Mouse (Mus musculus) E14TG2a.4 (cell line): Measurements from ENCODE around the gene Thg1l.

Experiments used
- H3K27me3 ChIP-seq: 2 replicates; pipeline ENCODE4 v1.6.1; 2014; ENCODE audit warnings: low read length, control low read depth; ENCODE audit not compliant: insufficient read depth
- H3K36me3 ChIP-seq: 2 replicates; pipeline ENCODE4 v1.6.1; 2014; ENCODE audit warnings: low read length, control low read depth; ENCODE audit not compliant: insufficient read depth
- H3K4me1 ChIP-seq: replicated peaks from 2 replicates; pipeline ENCODE4 v1.6.1; 2014; ENCODE audit warnings: low read depth, low read length, control low read depth
- H3K4me3 ChIP-seq: replicated peaks from 2 replicates; pipeline ENCODE4 v1.5.1; 2014; ENCODE audit warnings: mild to moderate bottlenecking, low read length
- H3K9me3 ChIP-seq: 2 replicates; pipeline ENCODE4 v1.6.1; 2014; ENCODE audit warnings: low read length, control low read depth
- CTCF ChIP-seq: conservative IDR thresholded peaks from 2 replicates; pipeline ENCODE4 v1.5.1; 2014; ENCODE audit warnings: low read length
- NANOG ChIP-seq: IDR thresholded peaks from 2 replicates; pipeline ENCODE4 v1.6.1; 2014; ENCODE audit warnings: borderline replicate concordance, low read length, mixed read lengths
- POU5F1 ChIP-seq: IDR thresholded peaks from 2 replicates; pipeline ENCODE4 v1.6.1; 2014; ENCODE audit warnings: low read length, borderline replicate concordance

Thg1l gene

GRCm38 (mm10) chr11:45966896-45967295 is 11.6 kb upstream of the Thg1l start:
- H3K9me3 ChIP-seq = peaks cover 54% of the 10 kb centered on the region
- H3K36me3 ChIP-seq = no peaks in the 10 kb centered on the region
- no peak overlapping the region for H3K4me3 ChIP-seq
- H3K27me3 ChIP-seq = no peaks in the 10 kb centered on the region
- peaks cover 6% of the 10 kb centered on the region for H3K4me1 ChIP-seq
- TF ChIP-seq POU5F1 = no peak
- no peak for TF ChIP-seq NANOG
- no peak for TF ChIP-seq CTCF

GRCm38 (mm10) chr11:45960003-45960402 is 4.7 kb upstream of the Thg1l start:
- H3K4me1 ChIP-seq = peaks cover 3% of the 10 kb centered on the region; the same call in 1 of the 2 replicates
- no peak overlapping the region for H3K4me3 ChIP-seq
- TF ChIP-seq NANOG (no peak), POU5F1 (no peak), CTCF (no peak)
- peaks cover 36% of the 10 kb centered on the region for H3K9me3 ChIP-seq
- no peaks in the 10 kb centered on the region for H3K27me3 ChIP-seq
- no peaks in the 10 kb centered on the region for H3K36me3 ChIP-seq

DNA sequence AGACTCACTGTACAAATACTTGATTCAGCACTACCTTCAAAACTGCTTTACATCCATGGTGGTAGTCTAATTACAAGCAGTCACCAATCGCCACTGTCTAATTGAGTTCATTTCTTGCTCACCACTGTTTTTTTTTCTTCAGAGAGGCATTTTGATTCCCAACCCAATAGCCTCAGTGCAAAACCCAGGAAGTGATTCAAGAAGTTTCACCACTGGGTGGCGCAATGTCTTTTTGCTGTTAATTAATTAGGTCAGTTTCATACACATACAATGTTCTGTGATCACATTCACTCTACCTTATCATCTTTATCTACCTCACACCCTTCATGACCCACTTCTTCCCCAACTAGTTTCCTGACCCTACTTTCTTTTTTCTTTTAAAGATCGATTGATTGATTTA is 4.3 kb upstream of the Thg1l start:
- TF ChIP-seq NANOG (no peak), CTCF (peak; percentile 12; the same call in 1 of the 2 replicates)
- H3K9me3 ChIP-seq = peaks cover 33% of the 10 kb centered on the region
- no peak overlapping the region for H3K4me3 ChIP-seq
- H3K4me1 ChIP-seq = peaks cover 6% of the 10 kb centered on the region
- no peaks in the 10 kb centered on the region for H3K27me3 ChIP-seq
- H3K36me3 ChIP-seq = no peaks in the 10 kb centered on the region

DNA sequence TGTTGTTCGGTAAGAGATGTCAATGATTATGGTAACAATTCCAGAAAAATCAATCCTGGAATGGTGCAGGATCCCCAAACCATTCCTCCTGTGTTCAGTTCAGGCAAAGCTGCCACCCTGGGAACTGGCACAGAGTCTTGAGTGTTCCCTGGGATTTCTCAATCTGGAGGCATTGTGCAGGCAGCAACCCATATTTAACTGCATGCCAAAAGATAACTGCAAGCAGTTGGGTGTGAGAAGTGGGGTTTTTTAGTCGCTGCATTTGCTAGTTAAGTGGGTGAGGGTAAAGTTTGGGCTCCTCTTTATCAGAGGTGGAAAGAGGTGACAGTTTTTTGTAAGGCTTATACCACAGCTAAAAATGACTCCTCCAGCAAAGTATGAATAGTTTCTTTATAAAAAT is 7.8 kb downstream of the Thg1l start:
- TF ChIP-seq NANOG (no peak), CTCF (no peak), POU5F1 (no peak)
- peaks cover 56% of the 10 kb centered on the region for H3K36me3 ChIP-seq
- peaks cover 19% of the 10 kb centered on the region for H3K4me1 ChIP-seq
- no peak overlapping the region for H3K4me3 ChIP-seq
- H3K27me3 ChIP-seq = no peaks in the 10 kb centered on the region
- H3K9me3 ChIP-seq = no peaks in the 10 kb centered on the region

GRCm38 (mm10) chr11:45946796-45947195 is 8.5 kb downstream of the Thg1l start:
- peaks cover 26% of the 10 kb centered on the region for H3K4me1 ChIP-seq
- no peaks in the 10 kb centered on the region for H3K9me3 ChIP-seq
- H3K36me3 ChIP-seq = peaks cover 50% of the 10 kb centered on the region
- H3K4me3 ChIP-seq = no peak overlapping the region
- TF ChIP-seq CTCF (no peak), NANOG (no peak), POU5F1 (no peak)
- H3K27me3 ChIP-seq = no peaks in the 10 kb centered on the region

GRCm38 (mm10) chr11:45944643-45945156 is 10.6 kb downstream of the Thg1l start, which contains the start of gene Lsm11:
Gene Lsm11 (minus strand): TSS chr11:45944935.
- H3K36me3 ChIP-seq = peaks cover 50% of the 10 kb centered on the region
- no peaks in the 10 kb centered on the region for H3K9me3 ChIP-seq
- H3K27me3 ChIP-seq = no peaks in the 10 kb centered on the region
- H3K4me3 ChIP-seq = peak within 1 kb of the TSS; percentile 97
- peaks cover 42% of the 10 kb centered on the region for H3K4me1 ChIP-seq
- TF ChIP-seq CTCF (no peak; the same call in 1 of the 2 replicates), POU5F1 (no peak), NANOG (no peak)

DNA sequence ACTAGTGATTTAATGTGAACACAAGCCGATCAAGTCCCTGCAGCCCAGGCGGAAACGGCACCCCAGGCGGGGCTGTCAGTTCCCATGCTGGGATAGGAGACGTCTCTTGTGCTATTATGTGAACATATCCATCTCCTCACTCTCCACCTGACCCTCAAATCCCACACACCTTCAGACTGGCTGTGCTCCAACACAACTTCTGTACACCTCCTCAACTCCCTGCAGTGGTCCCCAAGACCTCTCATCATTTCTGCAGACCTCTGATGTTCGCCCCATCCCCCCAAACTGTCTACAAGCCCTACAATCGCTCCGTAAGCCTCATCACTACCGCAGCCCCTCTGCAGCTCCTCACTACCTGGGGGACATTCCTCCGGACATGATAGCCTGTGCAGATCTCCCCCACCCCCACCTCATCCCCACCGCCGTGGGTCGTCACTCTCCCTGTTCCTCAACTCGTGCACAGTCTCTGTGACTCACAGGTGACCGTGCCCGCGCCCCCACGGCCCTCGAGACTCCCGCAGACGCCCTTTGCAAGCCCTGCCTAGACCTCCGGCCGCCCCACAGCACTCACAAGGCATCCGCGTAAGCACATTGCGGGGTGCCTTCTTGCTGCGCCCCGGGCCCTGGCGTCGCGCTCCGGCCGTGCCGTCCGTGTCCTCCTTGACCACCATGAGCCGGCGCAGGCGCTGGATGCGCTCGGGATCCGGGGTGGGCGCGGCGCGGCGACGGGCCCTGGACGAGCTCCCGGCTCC is 11.2 kb downstream of the Thg1l start:
- Histone ChIP-seq H3K27me3 (no peaks in the 10 kb centered on the region), H3K36me3 (peaks cover 50% of the 10 kb centered on the region), H3K9me3 (no peaks in the 10 kb centered on the region), H3K4me3 (peak overlapping the region; percentile 97), H3K4me1 (peaks cover 42% of the 10 kb centered on the region)
- TF ChIP-seq CTCF (no peak), NANOG (no peak), POU5F1 (no peak)

DNA sequence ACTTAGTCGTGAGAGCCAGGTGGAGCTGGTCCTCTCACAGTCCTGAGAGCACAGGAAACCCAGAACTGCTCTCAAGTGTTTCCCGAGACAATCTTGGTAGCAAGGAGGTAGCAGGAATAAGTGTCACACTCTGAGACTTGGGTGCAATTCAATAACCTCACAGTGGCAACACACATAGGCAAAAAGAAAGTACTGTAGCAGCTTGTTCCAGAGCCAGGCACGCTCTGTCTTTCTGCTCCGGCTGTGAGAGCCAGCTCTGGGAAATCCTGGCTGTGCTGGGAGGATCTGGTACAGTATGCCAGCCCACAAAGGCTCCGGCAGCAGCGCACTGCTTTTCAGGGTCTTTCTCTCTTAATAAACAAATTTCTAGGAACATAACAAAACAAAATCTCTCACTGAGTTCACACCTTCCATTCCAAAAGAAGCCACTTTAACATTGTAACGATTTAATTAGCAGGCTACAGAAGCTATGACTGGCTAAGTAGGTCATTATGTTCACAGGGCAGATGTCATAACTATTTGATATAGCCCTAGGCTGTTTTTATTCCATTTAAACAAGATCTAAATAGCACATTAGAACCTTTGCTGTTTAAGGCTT is 12.1 kb downstream of the Thg1l start:
- H3K4me1 ChIP-seq = peaks cover 47% of the 10 kb centered on the region
- no peak for TF ChIP-seq NANOG
- TF ChIP-seq CTCF = no peak
- no peaks in the 10 kb centered on the region for H3K27me3 ChIP-seq
- H3K36me3 ChIP-seq = peaks cover 46% of the 10 kb centered on the region
- H3K9me3 ChIP-seq = no peaks in the 10 kb centered on the region
- H3K4me3 ChIP-seq = peak overlapping the region; percentile 97

DNA sequence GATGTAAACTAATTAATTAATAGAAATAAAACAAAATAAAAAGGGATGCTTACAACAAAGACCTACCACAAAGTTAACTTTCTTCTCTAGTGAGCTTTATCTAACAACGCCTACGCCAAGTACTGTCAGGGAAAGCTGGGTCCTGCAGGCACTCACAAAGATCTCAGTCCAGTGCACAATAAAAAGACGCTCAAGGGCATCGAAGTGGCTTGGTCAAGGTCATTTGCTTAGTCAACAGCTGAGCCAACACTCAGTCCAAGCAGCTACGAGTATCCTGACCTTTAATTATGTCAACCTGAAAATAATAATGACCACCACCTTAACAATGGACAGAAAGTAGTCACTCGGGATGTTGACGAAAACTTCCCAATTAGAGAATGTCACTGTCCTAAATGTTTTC is 13.0 kb downstream of the Thg1l start:
- TF ChIP-seq POU5F1 (no peak), NANOG (no peak), CTCF (no peak)

More for the DNA sequence above, 13.0 kb downstream of the Thg1l start:
- no peaks in the 10 kb centered on the region for H3K27me3 ChIP-seq
- H3K36me3 ChIP-seq = peaks cover 42% of the 10 kb centered on the region
- H3K9me3 ChIP-seq = no peaks in the 10 kb centered on the region
- H3K4me3 ChIP-seq = no peak overlapping the region
- H3K4me1 ChIP-seq = peaks cover 48% of the 10 kb centered on the region
